Mouse (Mus musculus) kidney, adult 18-20 months (tissue): Measurements from ENCODE around the gene Aim2.

ENCODE experiments used
- DNase-seq: peaks from one replicate; pipeline ENCODE4 v3.0.0; 2021

Gene Aim2

DNA sequence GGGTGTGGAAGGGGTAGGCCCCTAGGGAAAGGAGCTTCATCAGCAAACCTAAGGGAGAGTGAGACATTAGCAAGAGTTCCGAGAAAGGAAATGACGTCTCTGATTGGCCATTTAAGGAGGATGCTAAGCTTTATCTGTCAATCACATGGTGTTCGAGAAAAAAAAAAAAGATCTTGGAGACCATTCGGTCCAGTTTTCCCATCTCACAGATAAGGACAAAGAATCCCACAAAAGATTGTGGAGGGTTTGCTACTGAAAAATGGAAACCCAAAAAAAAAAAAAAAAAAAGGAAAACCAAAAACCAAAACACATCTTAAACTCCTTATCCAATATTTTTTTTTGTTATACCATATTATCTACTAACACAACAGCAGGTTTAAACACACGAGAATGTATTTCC lies 1.5 kb upstream of the Aim2 start:
- no peak for DNase-seq

DNA sequence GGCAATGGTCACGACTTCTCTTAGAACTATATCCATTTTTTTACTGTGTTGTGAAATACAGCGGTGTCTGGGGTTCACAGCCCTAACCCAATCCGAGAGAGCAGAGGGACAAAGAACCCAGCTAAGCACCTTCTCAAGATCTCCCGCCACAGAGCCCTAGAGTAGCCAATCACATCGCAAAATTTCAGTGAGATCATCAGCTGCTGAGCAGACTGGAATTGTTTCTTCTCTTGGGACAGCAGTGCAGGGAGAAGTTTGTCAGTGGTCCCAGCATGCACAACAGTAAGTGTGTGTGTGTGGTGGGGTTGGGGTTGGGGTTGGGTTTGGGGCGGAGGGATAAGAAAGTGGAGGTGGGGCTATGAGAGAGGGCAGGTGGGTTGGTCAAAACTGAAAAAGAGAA lies 733 bp upstream of the Aim2 start:
- peak; percentile 9 for DNase-seq

DNA sequence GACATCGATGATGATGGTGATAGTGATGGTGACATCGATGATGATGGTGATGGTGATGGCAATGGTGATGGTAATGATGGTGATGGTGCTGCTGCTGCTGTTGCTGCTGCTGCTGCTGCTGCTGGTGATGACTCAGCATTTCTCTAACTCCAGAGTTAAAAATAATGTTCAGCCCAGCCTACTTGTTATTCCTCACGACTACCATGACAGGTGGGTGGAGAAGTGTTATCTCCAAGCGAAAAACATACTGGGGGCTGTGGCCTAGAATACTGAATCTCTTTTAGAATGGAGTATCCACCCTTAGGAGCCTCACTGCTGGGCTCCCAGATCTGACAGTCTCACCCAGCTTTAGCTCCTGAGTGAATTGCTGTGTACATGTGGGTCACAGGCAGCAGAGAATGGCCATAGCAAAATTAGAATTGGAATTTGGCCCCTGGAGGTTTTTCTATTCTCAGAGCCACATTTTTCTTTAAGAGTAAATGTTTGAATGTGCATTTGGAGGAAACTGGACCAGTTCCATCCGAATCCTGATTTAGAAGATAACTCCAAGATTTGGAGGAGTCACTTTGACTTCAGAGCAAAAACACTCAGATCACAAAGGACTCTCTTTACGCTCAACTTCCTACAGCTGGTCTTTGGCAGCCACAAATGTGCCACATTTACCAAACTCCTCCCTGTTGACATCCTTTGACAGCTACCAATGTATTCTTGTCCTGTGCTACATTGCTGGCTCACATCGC lies 4.6 kb downstream of the Aim2 start:
- DNase-seq = no peak

DNA sequence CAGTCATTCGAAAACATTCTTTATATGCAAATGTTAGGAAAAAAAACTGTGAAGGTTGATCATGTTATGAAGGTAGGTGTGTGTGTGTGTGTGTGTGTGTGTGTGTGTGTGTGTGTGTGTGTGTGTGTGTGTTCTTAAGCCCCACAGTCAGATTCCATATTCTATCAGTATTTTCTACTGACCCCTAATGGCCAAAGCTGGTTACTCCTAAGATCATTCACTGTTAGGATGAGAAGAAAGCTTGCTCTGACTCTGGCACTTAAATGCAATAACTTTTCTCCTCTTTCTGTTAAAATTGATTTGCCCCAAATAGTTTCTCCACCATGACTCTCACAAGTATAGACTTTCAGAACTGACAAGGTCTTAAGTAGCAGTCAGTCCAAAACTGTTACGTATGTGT lies 6.0 kb downstream of the Aim2 start:
- DNase-seq = no peak

DNA sequence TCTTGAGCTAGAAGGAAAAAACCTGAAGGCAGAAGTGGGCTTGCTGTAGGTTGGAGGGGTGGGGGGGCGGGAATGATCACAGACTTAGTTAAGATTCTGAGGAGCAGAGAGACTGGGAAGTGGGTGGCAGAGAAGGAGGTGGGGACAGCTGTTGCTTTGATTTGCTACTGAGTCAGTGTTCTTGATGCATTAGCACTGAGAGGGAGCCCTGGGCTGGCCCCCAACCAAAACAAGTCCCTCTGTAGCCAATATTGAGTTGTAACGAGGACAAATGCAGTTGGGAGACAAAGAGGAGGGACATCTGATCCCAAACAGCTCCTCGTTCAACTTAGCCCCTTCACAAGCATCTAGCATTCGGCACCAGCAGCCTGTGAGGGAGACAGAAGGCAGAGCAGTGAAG lies 7.1 kb downstream of the Aim2 start:
- no peak for DNase-seq

DNA sequence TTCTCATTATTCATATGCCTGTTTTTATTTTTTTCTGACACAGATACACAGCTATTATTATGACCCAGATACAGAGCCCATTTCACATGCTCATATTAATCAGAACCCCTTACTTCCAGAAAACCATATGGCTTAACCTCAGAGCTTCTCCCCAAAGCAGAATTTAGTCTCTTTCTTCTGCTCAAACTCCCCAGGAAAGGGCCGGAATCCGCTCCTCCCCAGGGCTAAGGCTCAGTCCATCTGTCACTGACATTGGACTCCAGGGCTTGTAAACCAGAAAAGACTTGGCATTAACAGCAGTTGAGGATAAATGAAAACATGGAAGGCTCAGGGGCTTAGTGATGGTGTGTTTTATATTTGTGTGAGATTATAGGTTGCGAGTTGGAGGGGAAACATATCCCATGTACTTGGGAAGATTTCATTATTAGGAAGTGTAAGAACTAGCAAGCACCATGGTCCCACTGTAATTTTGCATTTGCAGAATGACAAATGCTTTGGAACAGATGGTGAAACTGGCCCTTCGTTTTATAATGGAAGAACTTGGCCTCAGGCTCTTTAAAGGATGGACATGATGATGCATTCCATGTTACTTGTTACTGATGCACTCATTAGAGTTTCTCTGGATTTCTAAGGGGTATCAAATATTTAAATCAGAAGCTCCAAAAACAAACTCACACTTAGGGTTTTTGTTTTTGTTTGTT lies 9.1 kb downstream of the Aim2 start:
- DNase-seq = no peak

DNA sequence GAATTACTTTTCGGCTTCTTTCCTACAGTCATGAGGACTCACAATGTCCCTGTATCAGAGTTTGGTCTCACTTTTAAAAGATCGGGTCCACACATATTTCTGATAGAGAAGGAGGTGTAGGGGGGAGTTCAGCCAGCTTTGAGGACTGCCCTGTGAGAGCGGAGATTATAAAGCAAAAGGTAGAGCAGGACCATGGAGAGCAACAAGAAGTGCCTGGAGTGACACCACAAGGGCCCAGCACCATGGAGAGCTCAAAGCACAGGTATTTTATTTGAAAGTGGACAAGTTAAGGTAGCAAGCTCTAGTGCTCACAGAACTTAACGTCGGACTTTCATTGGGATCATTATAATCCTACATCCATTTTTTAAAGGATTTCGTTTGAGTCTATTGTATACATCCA lies 11.0 kb downstream of the Aim2 start:
- peak; percentile 38 for DNase-seq

DNA sequence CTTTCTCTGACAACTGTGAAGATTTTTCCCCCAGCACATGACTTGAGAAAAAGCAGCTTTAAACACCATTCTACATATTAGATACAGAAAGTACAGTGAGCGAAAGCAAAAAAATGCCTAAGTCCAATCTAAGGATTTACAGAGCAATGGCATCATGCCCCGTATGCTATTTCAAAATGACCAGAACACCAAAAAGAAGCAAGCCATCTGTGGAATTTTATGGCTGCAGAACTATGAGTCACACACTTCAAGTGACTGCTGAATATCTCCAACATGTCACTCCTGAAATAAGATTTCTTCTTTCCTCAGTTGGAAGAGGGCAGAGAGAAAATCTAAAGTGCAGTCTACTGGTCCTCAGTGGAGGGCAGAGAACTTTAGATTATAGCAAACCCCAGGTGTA lies 12.8 kb downstream of the Aim2 start:
- DNase-seq = no peak

DNA sequence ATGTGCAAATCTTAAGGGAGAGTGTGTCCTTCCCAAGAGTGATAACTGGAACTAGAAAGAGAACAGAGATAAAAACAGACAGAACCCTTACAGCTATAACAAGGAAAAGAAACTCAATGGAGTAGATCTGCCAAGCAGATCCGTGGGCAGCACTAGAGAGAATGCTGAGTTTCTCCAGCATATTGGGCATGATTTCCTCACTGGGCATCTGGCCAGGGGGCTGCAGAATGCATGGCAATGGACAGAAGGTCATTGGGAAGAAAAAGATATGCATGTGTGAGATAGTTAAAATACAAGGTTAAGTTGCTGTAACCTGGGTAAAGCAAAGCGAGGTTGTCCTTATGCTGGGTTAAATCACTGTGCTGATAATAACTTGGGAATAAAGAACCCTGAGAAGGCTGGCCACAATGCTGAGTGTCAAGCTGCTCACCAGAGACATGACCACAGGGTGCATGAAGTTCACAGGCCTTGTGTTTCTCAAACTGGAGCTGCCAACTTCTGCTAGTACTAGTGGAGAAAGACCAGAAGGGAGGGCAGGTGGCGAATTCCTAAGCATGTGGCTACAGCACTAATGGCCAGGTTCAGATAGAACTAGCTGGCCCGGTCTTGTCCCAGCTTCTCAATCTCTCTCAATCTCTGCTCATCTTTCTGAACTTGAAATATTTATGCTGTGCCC lies 13.6 kb downstream of the Aim2 start:
- no peak for DNase-seq

DNA sequence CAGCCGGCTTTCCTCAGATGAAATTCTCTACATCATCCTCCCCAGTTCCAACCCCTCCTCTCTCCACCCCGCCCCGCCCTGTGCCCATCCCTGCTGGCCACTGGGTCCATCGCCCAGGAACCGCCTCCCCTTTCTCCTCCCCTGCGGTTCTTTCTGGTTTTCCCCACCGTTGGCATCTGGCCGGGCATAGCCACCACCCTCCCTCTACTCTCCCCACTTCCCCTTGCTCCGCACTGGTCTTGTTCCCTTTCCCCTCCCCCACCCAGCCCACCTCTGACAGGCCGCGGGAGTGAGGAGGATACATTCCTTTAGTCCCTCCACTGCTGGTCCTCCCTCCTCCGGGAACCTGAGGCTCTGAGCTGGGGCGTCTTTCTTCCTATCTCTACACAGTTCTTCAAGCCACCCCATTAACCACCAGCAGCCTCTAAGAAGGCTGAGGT lies 15.3 kb downstream of the Aim2 start:
- DNase-seq = no peak

DNA sequence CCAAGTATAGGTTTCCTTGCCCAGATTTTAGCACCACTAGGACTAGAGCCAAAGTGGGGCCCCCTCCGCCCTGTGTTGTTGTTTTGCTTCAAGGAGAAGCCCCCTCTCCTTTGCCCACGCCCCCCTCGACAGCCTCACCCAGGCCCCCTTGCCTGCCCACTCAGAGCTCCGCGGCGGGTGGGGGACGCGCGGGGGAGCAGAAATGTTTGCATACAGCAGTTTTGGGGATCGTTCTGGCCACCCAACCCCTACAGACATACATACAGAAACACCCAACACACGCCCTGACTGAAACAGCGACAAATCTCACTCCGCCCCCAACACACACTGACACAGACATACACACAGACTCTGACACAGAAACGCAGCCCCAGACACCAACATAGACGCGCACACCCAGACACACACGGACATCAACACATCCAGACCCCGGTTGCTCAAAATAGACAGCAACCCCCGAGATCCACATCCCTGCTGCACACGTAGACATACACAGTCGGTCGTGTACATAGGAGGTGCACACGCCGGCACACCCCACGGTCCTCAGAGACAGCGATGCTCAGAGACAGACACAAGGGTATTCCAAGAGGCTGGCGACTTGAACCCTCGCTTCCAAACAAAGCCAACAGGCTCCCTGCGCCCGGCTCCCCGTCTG lies 16.1 kb downstream of the Aim2 start:
- DNase-seq = no peak

DNA sequence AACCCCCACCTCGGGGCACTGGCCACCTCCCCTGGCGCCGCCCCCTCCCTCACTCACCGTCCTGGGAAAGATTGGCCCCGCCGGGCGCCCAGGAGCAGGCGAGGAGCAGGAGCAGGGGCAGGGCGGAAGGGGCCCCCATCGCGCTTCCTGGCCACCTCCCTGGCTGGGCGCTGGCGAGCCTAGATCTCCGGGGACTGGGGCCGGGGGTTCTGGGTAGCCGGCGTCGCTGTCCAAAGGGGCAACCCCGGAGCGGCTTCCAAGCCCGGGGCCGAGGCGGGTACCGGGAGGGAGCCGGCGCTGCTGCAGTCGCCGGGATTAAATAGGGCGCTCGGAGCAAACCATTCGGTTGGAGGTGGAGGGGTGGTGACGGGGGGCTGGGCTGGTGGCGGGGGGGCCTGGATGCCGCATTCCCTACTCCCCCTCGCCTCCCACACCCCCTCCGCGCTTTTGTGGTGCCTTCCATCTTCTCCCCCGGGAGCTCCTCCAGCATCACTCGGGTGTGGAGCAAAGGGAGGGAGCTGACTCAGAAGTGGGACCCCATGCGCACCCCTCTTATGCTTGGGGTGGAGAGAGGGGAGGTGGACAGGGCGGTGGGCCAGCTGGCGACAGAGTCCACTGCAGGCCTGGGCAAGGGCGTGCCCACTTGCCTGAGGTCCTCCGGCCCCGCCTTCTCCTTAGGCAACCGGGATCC lies 16.8 kb downstream of the Aim2 start, which contains the start of gene Cadm3:
Gene Cadm3, minus strand, starts transcription at position 340 of the 691 bp plus-strand sequence.
- DNase-seq = no peak

DNA sequence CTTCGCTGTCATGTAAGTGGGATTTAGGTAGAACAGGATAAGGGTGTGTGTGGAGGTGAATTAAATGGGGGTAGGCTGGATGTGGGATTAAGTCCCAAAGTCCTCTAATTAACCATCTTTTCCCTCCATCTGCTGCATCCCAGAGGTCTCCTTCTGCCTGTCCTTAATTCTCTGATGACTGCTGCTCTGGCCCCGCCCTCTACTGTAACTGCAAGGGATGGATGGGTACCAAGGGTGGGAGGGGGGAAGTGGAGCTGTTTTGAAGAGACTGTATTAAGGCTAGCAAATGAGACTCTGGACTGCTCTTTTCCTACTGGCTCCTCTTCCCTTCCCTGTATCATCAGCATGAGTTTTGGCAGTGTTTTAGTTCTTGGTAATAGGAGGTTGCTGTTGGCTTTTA lies 18.9 kb downstream of the Aim2 start:
- no peak for DNase-seq

DNA sequence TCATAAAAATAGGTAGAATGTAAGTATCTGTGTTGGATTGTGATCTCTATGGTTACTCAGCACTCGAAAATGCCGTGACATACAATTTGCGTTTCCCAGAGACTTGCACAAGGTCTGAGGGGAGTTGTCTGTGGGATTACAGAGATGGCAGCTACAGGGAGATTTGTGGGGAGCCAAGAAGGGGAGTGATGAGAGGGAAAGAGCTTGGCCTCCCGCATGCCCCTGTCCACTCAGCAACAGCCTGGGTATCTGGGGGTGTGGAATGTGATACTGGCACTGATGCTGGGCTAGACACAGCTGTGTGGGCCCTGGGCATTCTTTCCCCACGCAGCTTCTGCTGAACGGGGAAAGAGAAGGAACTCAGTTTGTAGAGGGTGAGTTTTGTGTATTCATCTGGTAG lies 19.8 kb downstream of the Aim2 start:
- no peak for DNase-seq

DNA sequence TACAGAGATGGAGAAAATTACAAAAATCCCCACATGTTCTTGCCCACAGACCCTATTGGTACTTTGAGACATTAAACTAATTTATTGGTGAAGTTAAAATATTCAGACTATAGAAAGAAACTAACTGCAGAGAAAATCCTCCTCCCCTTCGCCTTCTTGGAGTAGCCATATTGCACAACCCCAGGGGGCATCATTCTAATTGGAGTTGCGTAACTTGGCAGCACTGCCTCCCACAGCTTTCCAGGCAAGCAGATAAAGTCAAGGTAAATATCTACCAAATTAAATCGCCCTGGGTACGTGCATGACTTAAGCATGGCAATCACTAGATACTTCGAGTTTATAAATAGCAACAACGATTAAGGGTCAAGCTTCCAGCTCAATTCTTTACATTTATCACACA lies 20.9 kb downstream of the Aim2 start:
- DNase-seq = no peak

DNA sequence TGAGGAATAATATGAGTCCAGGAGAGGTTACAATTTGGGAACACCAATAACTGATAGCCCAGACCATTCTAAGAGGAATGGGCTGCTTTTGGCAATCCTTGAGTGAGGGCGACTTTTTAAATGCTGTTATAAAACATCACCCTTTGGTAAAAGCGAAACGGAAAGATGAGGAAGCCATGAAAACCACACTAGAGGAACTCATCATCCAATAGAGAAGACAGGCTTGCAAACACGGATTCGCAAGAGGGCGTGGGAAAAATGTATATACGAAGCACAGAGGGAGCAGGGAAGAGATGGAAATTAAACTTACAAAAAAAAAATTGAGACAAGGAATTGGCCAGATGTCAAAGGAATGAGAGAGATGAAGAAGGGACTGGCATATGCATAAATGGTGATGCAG lies 23.3 kb downstream of the Aim2 start:
- no peak for DNase-seq

DNA sequence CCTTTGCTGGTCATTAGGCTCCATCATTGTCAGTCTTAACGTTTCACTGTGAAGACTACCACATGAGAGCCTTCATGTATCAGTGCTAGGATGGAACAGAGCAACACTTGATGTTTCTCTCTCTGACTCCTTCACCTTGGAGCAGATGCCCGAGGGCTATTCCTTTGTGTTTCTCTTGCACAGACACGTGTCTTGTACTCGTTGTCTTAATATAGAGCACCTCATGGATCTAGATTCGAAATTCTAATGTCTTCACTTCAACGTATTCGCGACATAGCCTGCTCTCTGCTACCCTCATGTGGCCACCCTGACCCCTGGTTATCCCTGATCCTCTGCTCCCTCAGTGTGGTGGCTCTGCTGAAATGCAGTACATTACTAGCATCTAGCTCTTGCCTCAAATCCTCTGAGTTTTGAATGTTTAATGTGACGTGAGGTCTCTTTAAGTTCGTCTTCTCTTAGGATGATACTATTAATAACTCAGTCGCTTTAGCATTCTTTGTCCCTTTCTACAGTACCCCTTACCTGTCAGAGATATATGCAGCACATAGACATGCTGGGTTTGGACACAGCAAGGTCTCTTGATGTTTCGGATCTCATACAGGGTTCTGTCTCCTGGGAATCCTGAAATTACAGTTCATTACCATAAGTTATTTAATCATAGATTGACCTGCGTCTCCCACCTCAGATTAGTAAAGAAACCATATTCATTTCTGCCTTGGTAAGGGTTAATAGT lies 26.9 kb downstream of the Aim2 start:
- peak; percentile 22 for DNase-seq

DNA sequence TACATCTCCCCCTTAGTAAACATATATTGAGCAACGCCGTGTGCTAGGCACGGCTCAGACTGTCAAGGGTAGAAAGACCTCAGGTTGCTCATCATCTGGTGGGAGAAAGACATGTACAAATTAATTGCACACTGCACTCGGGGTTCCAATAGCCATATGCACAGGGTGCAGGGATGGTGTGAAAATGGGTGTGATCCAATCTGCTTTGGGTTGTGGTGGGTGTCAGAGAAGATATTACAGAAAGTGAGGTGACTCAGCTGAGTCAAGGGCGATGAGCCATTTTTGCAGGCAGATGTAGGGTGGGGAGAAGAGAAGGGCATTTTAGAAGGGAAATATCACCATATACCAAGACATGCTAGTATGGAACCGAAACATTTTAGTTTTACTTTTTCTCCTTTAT lies 30.8 kb downstream of the Aim2 start:
- no peak for DNase-seq

DNA sequence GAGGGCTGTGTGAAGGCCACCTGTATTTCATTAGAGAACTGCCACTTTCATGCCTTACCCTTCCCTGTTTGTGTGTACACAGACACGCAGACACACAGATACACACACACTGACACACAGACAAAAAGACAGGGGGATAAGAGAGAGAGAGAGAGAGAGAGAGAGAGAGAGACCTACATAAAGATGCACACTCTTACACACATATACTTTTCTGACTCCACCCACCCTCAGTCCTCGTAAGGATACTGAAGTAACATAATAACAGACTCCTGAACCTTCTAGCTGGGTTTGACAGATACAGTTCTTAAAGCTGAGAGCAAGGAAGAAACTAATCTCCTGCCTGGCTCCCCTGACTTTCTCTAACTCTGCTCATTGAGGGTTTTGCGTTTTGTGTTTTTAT lies 38.8 kb downstream of the Aim2 start:
- DNase-seq = no peak

DNA sequence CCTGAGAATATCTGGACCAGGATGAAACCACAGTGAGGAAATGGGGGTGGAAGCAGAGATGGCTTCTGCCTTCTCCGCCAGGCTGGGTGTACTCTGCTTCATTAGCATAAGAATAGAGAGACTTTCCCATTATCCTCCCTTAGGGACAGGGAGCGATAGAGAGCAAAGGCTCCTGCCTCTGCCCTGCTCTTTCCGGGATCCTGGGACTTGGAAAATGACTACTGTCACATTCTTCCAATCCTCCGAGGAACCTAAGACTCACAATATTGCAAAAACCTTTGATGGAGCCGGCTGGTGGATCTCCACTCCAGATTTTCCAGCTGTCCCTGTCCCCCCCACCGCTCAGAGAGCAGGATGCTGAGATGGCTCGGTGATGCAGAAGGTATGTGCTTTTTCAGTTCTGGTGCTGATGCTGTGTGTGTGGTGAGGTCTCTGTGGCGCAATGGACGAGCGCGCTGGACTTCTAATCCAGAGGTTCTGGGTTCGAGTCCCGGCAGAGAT lies 39.3 kb downstream of the Aim2 start:
- DNase-seq = no peak

DNA sequence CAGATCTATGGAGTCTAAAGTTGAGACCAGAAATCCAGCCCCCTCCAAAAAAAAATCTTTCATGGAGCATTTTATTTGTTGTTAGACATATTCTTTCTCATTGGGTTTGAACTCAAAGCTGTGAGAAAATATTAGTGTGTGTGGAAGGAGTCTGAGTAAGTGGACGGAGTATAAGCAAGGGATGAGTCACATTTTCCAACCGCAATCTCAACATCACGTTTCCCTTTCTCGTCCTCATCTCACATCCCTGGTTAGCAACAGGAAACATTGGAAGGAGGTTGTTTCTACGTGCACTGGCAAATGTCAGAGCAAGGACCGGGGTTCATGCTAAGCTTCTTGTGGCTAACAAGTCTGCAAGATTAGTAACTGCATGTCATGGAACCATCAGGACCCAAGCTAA lies 41.1 kb downstream of the Aim2 start:
- DNase-seq = no peak
